Mouse (Mus musculus) intestine, embryonic 14.5 days (tissue): Measurements from ENCODE around the gene Rnf149. TPM values are rescaled to one million over a fixed set of nuclear protein-coding genes. Genes with fewer than 3 reads are reported as not detected.

Source experiments
- ATAC-seq: fragments of 200-750 bp; cut with Nextera tagmentation; replicated peaks from 2 replicates; pipeline ENCODE4 v1.8.0; 2017; ENCODE audit warnings: low read depth, moderate number of reproducible peaks, moderate TSS enrichment, moderate library complexity; ENCODE audit not compliant: low FRiP score, low TSS enrichment
- DNase-seq: peaks from one replicate; pipeline ENCODE4 v3.0.0-alpha.2; 2018; ENCODE audit warnings: low spot score
- H3K27ac ChIP-seq: fragments of 300-500 bp; sonication (generic); 2 replicates; pipeline ENCODE4 v1.5.1; 2014; ENCODE audit warnings: low read depth, mild to moderate bottlenecking, control low read depth
- H3K27me3 ChIP-seq: fragments of 300-500 bp; sonication (generic); replicated peaks from 2 replicates; pipeline ENCODE4 v1.6.1; 2014; ENCODE audit warnings: low read length, control low read depth; ENCODE audit not compliant: control insufficient read depth, insufficient read depth
- H3K36me3 ChIP-seq: fragments of 300-500 bp; sonication (generic); 2 replicates; pipeline ENCODE4 v1.6.1; 2014; ENCODE audit warnings: low read length, control low read depth; ENCODE audit not compliant: control insufficient read depth, insufficient read depth
- H3K4me1 ChIP-seq: fragments of 300-500 bp; sonication (generic); replicated peaks from 2 replicates; pipeline ENCODE4 v1.6.1; 2014; ENCODE audit warnings: low read length, control low read depth, mixed read lengths; ENCODE audit not compliant: control insufficient read depth, insufficient read depth
- H3K4me2 ChIP-seq: fragments of 300-500 bp; sonication (generic); 2 replicates; pipeline ENCODE4 v1.6.1; 2014; ENCODE audit warnings: low read length
- H3K4me3 ChIP-seq: fragments of 300-500 bp; sonication (generic); 2 replicates; pipeline ENCODE4 v1.5.1; 2014; ENCODE audit warnings: low read depth, low read length, control low read depth, mixed read lengths
- H3K9ac ChIP-seq: fragments of 300-500 bp; sonication (generic); 2 replicates; pipeline ENCODE4 v1.6.1; 2014; ENCODE audit warnings: mild to moderate bottlenecking, low read length
- H3K9me3 ChIP-seq: fragments of 300-500 bp; sonication (generic); 2 replicates; pipeline ENCODE4 v1.6.1; 2016; ENCODE audit warnings: low read length, control low read depth; ENCODE audit not compliant: control insufficient read depth
- WGBS: fragments of 180-500 bp; shearing (Covaris S2); extraction: QIAGEN DNeasy Blood & Tissue Kit; methylation state at CpG from one replicate; pipeline ENCODE4 v1.1.7; 2014; 5-methylcytosine and 5-hydroxymethylcytosine counted together
- polyA plus RNA-seq: library from polyadenylated mRNA; unstranded; fragments of >200 nt; fragmentation: Nextera tagmentation; extraction: Ambion mirVana; gene quantifications from 2 replicates; pipeline ENCODE4 v1.2.1, GENCODE M21; 2014

The Rnf149 gene
- polyA plus RNA-seq, 1 experiment from 2014 or later: 44.7 TPM

- ATAC-seq: no peak
- Histone ChIP-seq H3K9me3 (no peaks in the 10 kb centered on the region), H3K4me3 (no peak overlapping the region), H3K4me1 (peaks cover 13% of the 10 kb centered on the region), H3K4me2 (no peak overlapping the region), H3K36me3 (no peaks in the 10 kb centered on the region), H3K27ac (no peak overlapping the region), H3K9ac (no peak overlapping the region), H3K27me3 (no peaks in the 10 kb centered on the region)
- DNase-seq: peak; percentile 35
- WGBS: 37% methylated on average over 6 of the region's 6 CpGs
These were observed 5.6 kb downstream of the Rnf149 start for GRCm38 (mm10) chr1:39571653-39572052.

GRCm38 (mm10) chr1:39568079-39568478 lies 9.1 kb downstream of the Rnf149 start:
- Histone ChIP-seq H3K36me3 (peaks cover 16% of the 10 kb centered on the region), H3K4me2 (no peak overlapping the region), H3K4me1 (peaks cover 5% of the 10 kb centered on the region; the same call in 1 of the 2 replicates), H3K4me3 (no peak overlapping the region), H3K9ac (no peak overlapping the region), H3K27ac (no peak overlapping the region), H3K27me3 (no peaks in the 10 kb centered on the region), H3K9me3 (no peaks in the 10 kb centered on the region)
- DNase-seq (no peak), ATAC-seq (no peak)

- no peak overlapping the region for H3K4me2 ChIP-seq
- peaks cover 38% of the 10 kb centered on the region for H3K36me3 ChIP-seq
- no peak overlapping the region for H3K27ac ChIP-seq
- no peak overlapping the region for H3K9ac ChIP-seq
- H3K9me3 ChIP-seq: no peaks in the 10 kb centered on the region
- H3K27me3 ChIP-seq: no peaks in the 10 kb centered on the region
- H3K4me1 ChIP-seq: no peaks in the 10 kb centered on the region
- peak; percentile 4 for DNase-seq
- 37% methylated on average over 3 of the region's 3 CpGs for WGBS
- no peak overlapping the region for H3K4me3 ChIP-seq
- no peak for ATAC-seq
These were observed 12.6 kb downstream of the Rnf149 start for GRCm38 (mm10) chr1:39564603-39565002.

- Histone ChIP-seq H3K36me3 (peaks cover 49% of the 10 kb centered on the region), H3K4me1 (no peaks in the 10 kb centered on the region), H3K4me3 (no peak overlapping the region), H3K9ac (no peak overlapping the region), H3K9me3 (no peaks in the 10 kb centered on the region), H3K4me2 (no peak overlapping the region), H3K27ac (no peak overlapping the region), H3K27me3 (no peaks in the 10 kb centered on the region)
- 81% methylated on average over 7 of the region's 7 CpGs for WGBS
- ATAC-seq: no peak
- DNase-seq: peak; percentile 28
These were observed 14.0 kb downstream of the Rnf149 start for GRCm38 (mm10) chr1:39563161-39563560.

GRCm38 (mm10) chr1:39561920-39562319 lies 15.3 kb downstream of the Rnf149 start:
- no peaks in the 10 kb centered on the region for H3K4me1 ChIP-seq
- H3K4me3 ChIP-seq: no peak overlapping the region
- no peak overlapping the region for H3K27ac ChIP-seq
- no peak overlapping the region for H3K9ac ChIP-seq
- peaks cover 57% of the 10 kb centered on the region for H3K36me3 ChIP-seq
- no peaks in the 10 kb centered on the region for H3K9me3 ChIP-seq
- WGBS: 42% methylated on average over 1 of the region's 1 CpGs
- DNase-seq (no peak), ATAC-seq (no peak)
- H3K4me2 ChIP-seq: no peak overlapping the region
- no peaks in the 10 kb centered on the region for H3K27me3 ChIP-seq

GRCm38 (mm10) chr1:39559009-39559408 lies 18.2 kb downstream of the Rnf149 start:
- no peak overlapping the region for H3K4me3 ChIP-seq
- ATAC-seq (no peak), DNase-seq (no peak)
- H3K36me3 ChIP-seq: peaks cover 69% of the 10 kb centered on the region
- no peak overlapping the region for H3K9ac ChIP-seq
- no peaks in the 10 kb centered on the region for H3K27me3 ChIP-seq
- WGBS: 84% methylated on average over 2 of the region's 2 CpGs
- H3K27ac ChIP-seq: no peak overlapping the region
- H3K4me2 ChIP-seq: no peak overlapping the region
- H3K9me3 ChIP-seq: no peaks in the 10 kb centered on the region
- H3K4me1 ChIP-seq: peaks cover 13% of the 10 kb centered on the region

GRCm38 (mm10) chr1:39555556-39556415 lies 21.4 kb downstream of the Rnf149 start:
- no peaks in the 10 kb centered on the region for H3K27me3 ChIP-seq
- WGBS: 29% methylated on average over 9 of the region's 9 CpGs
- peaks cover 68% of the 10 kb centered on the region for H3K36me3 ChIP-seq

GRCm38 (mm10) chr1:39549831-39550230 lies 27.4 kb downstream of the Rnf149 start:
- H3K36me3 ChIP-seq: peaks cover 69% of the 10 kb centered on the region
- H3K4me3 ChIP-seq: no peak overlapping the region
- no peaks in the 10 kb centered on the region for H3K4me1 ChIP-seq
- H3K27me3 ChIP-seq: no peaks in the 10 kb centered on the region
- no peak overlapping the region for H3K9ac ChIP-seq
- no peak for ATAC-seq
- no peak overlapping the region for H3K27ac ChIP-seq
- no peak overlapping the region for H3K4me2 ChIP-seq
- WGBS: 38% methylated on average over 2 of the region's 2 CpGs
- no peaks in the 10 kb centered on the region for H3K9me3 ChIP-seq
- DNase-seq: no peak

More at GRCm38 (mm10) chr1:39555556-39556415, 21.4 kb downstream of the Rnf149 start:
- ATAC-seq (peak; percentile 76), DNase-seq (no peak)
- Histone ChIP-seq H3K4me1 (peaks cover 13% of the 10 kb centered on the region), H3K4me2 (0 out of 2 replicates have a peak overlapping the region, but pooled peaks have one; percentile 3), H3K9me3 (no peaks in the 10 kb centered on the region), H3K27ac (peak overlapping the region; percentile 20; the same call in 1 of the 2 replicates), H3K4me3 (no peak overlapping the region), H3K9ac (no peak overlapping the region)

GRCm38 (mm10) chr1:39547238-39547637 lies 30.0 kb downstream of the Rnf149 start:
- Histone ChIP-seq H3K27me3 (no peaks in the 10 kb centered on the region), H3K4me2 (no peak overlapping the region), H3K4me3 (no peak overlapping the region), H3K27ac (no peak overlapping the region), H3K9me3 (no peaks in the 10 kb centered on the region), H3K36me3 (peaks cover 74% of the 10 kb centered on the region), H3K4me1 (no peaks in the 10 kb centered on the region), H3K9ac (no peak overlapping the region)
- DNase-seq (no peak), ATAC-seq (no peak)
- 50% methylated on average over 2 of the region's 2 CpGs for WGBS
